Mouse (Mus musculus) CD4-positive, CD25-positive, alpha-beta regulatory T cell (primary cell): Measurements from ENCODE around the gene Defb25. TPM values are rescaled to one million over a fixed set of nuclear protein-coding genes. Genes with fewer than 3 reads are reported as not detected.

Source experiments
- polyA plus RNA-seq: library from polyadenylated mRNA; unstranded; fragments of 100-300 nt; shearing (Covaris generic); gene quantifications from one replicate; pipeline ENCODE4 v1.2.1, GENCODE M21; 2017

Gene Defb25
- polyA plus RNA-seq = not detected

GRCm38 (mm10) chr2:152622953-152623352, at the start of gene Defb25:
Gene Defb25 (minus strand): TSS chr2:152623053.

GRCm38 (mm10) chr2:152669256-152669638, 46.4 kb upstream of the Defb25 start, which contains the start of gene H13:
Gene H13 (plus strand): TSS chr2:152669461.

GRCm38 (mm10) chr2:152626774-152627591, 4.1 kb upstream of the Defb25 start, which contains the start of gene Rem1:
Gene Rem1 (plus strand): TSS chr2:152626951.

GRCm38 (mm10) chr2:152604057-152604456, 18.8 kb downstream of the Defb25 start, which contains the start of gene Defb36:
Gene Defb36 (plus strand): TSS chr2:152604327.

GRCm38 (mm10) chr2:152599299-152599698, 23.6 kb downstream of the Defb25 start, which contains the start of gene Defb45:
Gene Defb45 (minus strand): TSS chr2:152599399.

GRCm38 (mm10) chr2:152580107-152580506, 42.7 kb downstream of the Defb25 start, which contains the start of gene Defb19:
Gene Defb19 (minus strand): TSS chr2:152580312.

Other genes starting within 250 kb of the Defb25 start
- not detected for gene Nrsn2, start 246.4 kb downstream of the Defb25 start, polyA plus RNA-seq
- 1.8 TPM for gene Sox12, start 225.0 kb downstream of the Defb25 start, polyA plus RNA-seq
- gene Zcchc3, start 208.0 kb downstream of the Defb25 start, polyA plus RNA-seq = 2.6 TPM
- 0.14 TPM for gene 6820408C15Rik, start 207.5 kb downstream of the Defb25 start, polyA plus RNA-seq
- not detected for gene Defb23, start 158.4 kb downstream of the Defb25 start, polyA plus RNA-seq
- gene Defb20, start 146.0 kb downstream of the Defb25 start, polyA plus RNA-seq = not detected
- not detected for gene Defb22, start 132.9 kb downstream of the Defb25 start, polyA plus RNA-seq
- gene Defb26, start 111.4 kb downstream of the Defb25 start, polyA plus RNA-seq = not detected
- not detected for gene Defb28, start 104.8 kb downstream of the Defb25 start, polyA plus RNA-seq
- gene Defb29, start 83.0 kb downstream of the Defb25 start, polyA plus RNA-seq = not detected
- not detected for gene Gm17416, start 53.7 kb downstream of the Defb25 start, polyA plus RNA-seq
- not detected for gene Defb21, start 50.3 kb downstream of the Defb25 start, polyA plus RNA-seq
- not detected for gene Defb19, start 42.7 kb downstream of the Defb25 start, polyA plus RNA-seq
- not detected for gene Defb45, start 23.7 kb downstream of the Defb25 start, polyA plus RNA-seq
- not detected for gene Defb36, start 18.7 kb downstream of the Defb25 start, polyA plus RNA-seq
- gene Rem1, start 3.9 kb upstream of the Defb25 start, polyA plus RNA-seq = not detected
- gene H13, start 46.4 kb upstream of the Defb25 start, polyA plus RNA-seq = 223 TPM
- 5.3 TPM for gene Mcts2, start 64.0 kb upstream of the Defb25 start, polyA plus RNA-seq
- gene Id1, start 113.2 kb upstream of the Defb25 start, polyA plus RNA-seq = 1.4 TPM
- not detected for gene Cox4i2, start 131.1 kb upstream of the Defb25 start, polyA plus RNA-seq
- 67.2 TPM for gene Bcl2l1, start 208.7 kb upstream of the Defb25 start, polyA plus RNA-seq
- gene Tpx2, start 224.9 kb upstream of the Defb25 start, polyA plus RNA-seq = 2.8 TPM